Mouse (Mus musculus) cortical plate, adult 2 months (tissue): Measurements from ENCODE around the gene Dnajc12.

Experiments used
- CTCF ChIP-seq: fragments of 200-500 bp; IDR thresholded peaks from 2 replicates; pipeline ENCODE4 v1.5.1; 2011; ENCODE audit warnings: mild to moderate bottlenecking, control low read depth, low read length; ENCODE audit not compliant: insufficient read depth; ENCODE audit errors: extremely low read depth
- POLR2A ChIP-seq: fragments of 200-500 bp; IDR thresholded peaks from 2 replicates; pipeline ENCODE4 v1.6.1; 2011; ENCODE audit warnings: mild to moderate bottlenecking, low read length, control low read depth; ENCODE audit not compliant: insufficient read depth; ENCODE audit errors: extremely low read depth

DNA sequence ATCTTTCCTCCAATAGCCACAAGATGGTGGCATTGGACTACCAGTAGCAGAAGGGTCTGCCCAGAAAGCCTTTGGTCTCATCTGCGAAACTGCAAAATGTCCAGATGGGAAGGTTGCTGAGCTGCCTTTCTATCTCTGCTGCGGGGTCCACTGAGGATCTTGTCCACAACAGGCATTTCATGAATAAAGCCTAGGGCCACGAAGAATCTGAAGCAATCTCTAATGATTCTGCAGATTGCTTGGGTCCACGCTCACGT, 40.4 kb downstream of the Dnajc12 start:
- peak; percentile 35 for TF ChIP-seq CTCF
- no peak for TF ChIP-seq POLR2A
